Mouse (Mus musculus): ENCODE measurements around the gene Fuk.
A peak's percentile ranks its signal among the peaks of the same experiment; 100 is the strongest.
"Not testable (repeated sequence)": the region's sequence is repeated elsewhere in the genome, so short reads cannot be mapped to it uniquely, and the experiment has no call there.

Fuk gene

DNA sequence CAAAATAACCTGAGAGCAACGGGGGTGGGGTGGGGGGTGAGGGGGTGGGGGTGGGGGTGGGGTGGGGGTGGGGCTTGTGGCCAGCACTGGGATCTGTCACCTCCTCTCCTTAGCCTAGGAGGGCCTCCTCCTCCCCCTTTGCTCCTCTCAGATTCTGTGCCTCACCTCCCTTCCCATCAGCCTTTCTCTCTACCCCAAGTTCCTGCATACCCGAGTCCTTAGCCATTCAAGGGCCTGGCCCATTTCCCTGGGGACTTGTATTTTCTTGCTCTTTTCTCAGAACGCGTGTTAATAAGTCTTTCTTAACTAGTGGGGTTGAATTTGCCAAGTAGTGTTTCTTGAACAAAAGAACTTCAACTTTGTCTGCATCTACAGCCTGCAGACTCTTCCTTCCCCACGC lies 24.4 kb upstream of the Fuk start:
- Histone ChIP-seq H3K27me3 (ENCODE audit: control insufficient read depth, insufficient read depth, low read length, poor library complexity, severe bottlenecking) (no peaks in the 10 kb centered on the region), H3K36me3 (ENCODE audit: control insufficient read depth, insufficient read depth, low read length, poor library complexity, severe bottlenecking) (no peaks in the 10 kb centered on the region)
- no peak for DNase-seq (ENCODE audit: low read depth, low spot score)

GRCm38 (mm10) chr8:110925691-110926140 lies 23.4 kb upstream of the Fuk start:
- Histone ChIP-seq H3K36me3 (ENCODE audit: control insufficient read depth, insufficient read depth, low read length, poor library complexity, severe bottlenecking) (no peaks in the 10 kb centered on the region), H3K27me3 (ENCODE audit: control insufficient read depth, insufficient read depth, low read length, poor library complexity, severe bottlenecking) (no peaks in the 10 kb centered on the region)
- no peak for DNase-seq (ENCODE audit: low read depth, low spot score)

DNA sequence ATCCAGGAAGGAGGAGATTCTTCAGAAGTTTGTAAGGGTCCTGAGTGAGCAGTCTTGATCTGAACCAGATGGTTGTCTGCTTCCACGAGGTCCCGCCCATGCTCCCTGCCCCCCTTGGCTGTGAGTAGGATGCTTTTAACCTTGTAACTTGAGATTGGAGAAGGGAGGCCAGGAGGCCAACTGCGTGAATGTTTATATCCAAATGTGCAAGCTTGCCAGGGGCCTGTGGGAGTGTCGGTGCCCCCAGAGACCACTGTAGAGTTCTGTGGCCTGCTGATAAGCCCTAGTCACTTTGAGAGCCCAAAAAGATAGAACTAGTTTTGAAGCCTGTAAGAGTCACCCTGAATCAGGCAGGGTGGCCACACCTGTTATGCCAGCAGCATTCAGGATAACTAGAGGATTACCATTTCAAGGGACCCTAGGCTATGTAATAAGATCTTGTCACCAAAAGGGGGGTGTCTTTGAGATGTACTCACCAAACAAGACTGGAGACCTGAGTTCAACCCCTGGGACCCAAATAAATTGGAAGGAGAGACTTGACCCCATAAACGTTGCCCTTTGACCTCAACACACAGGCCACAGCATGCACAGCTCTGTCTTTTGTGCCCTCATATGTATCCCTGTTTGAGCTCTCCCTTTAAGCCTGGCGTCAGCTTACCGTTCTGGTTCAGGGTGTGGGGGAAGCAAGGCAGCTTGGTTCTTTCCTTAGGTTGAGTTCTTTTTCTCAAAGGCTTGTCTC lies 19.4 kb upstream of the Fuk start:
- Histone ChIP-seq H3K27me3 (ENCODE audit: control insufficient read depth, insufficient read depth, low read length, poor library complexity, severe bottlenecking) (no peaks in the 10 kb centered on the region; the same call in 1 of the 2 replicates), H3K36me3 (ENCODE audit: control insufficient read depth, insufficient read depth, low read length, poor library complexity, severe bottlenecking) (no peaks in the 10 kb centered on the region)
- no peak for DNase-seq (ENCODE audit: low read depth, low spot score)

GRCm38 (mm10) chr8:110920773-110921277 lies 18.5 kb upstream of the Fuk start:
- no peaks in the 10 kb centered on the region for H3K36me3 ChIP-seq (ENCODE audit: control insufficient read depth, insufficient read depth, low read length, poor library complexity, severe bottlenecking)
- H3K27me3 ChIP-seq (ENCODE audit: control insufficient read depth, insufficient read depth, low read length, poor library complexity, severe bottlenecking) = no peaks in the 10 kb centered on the region; the same call in 1 of the 2 replicates
- DNase-seq (ENCODE audit: low read depth, low spot score) = no peak

DNA sequence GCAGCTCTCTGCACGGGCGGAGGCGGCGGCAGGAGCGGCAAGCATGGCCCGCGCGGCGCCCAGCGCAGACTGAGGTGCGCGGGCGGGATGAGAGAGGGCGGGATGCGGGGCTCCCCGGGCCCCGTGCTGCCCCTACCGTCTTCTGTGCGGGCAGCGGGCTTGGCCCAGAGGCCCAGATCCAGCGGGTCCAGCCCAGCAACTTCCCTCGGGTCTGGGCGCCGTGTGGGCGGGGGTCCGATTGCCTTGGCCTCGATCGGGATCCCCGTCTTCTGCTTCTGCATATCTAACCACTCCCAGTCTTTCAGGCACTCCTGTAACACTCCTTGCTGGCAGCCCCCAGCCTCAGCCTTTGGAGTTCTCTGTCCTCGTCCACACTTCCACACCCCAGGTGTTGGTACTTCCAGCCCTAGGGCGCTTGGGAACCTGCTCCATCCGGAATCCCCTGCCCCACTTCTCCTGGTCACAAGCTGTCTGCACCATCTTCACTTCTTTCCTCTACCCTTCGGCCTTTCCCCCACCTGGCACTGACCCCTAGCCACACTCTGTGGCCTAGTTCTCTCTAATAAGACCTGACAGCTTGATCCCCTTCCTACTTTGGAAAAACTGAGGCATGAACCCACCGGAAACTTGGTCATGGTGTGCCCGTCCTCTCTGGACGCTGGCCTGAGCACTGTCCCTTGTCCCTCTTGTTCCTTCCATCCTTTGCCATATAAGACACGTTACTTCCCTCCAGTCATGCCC lies 17.9 kb upstream of the Fuk start:
- no peaks in the 10 kb centered on the region; the same call in 1 of the 2 replicates for H3K27me3 ChIP-seq (ENCODE audit: control insufficient read depth, insufficient read depth, low read length, poor library complexity, severe bottlenecking)
- no peak for DNase-seq (ENCODE audit: low read depth, low spot score)
- H3K36me3 ChIP-seq (ENCODE audit: control insufficient read depth, insufficient read depth, low read length, poor library complexity, severe bottlenecking) = no peaks in the 10 kb centered on the region

DNA sequence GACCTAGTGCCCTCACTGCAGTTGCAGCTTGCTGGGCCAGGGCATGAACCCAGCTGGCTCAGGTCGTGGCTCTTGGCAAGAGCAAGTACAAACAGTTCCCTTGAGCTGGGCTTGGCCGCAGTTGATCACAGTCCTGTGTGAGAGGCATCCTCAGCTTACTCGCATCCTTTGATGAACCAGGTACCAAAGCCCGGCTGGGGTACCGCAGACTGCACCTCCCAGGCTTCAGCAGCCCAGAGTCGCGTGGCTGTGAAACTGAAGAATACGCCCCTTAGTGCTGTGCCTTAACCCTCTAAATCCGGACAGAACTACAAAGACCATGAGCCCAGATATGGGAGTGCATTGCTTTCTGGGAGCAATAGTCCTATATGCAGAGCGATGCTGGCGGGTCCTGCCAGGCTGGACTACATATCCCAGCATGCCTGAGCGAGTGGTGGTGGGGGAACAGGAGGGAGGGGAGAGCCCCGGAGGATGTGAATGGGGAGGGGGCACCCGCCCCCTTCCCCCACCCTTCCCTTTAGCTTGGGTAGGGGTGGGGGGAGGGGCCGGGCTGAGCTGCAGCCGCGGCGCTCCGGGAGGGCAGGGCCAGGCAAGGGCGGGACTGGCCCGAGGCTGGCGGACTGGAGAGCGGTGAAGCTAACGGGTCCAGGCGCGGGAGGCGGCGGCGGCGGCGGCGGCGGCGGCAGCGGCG lies 17.2 kb upstream of the Fuk start, which contains the start of gene St3gal2:
Gene St3gal2 (plus strand): TSS at position 582 of the 691 bp plus-strand sequence.
- DNase-seq (ENCODE audit: low read depth, low spot score) = peak; percentile 86
- Histone ChIP-seq H3K36me3 (ENCODE audit: control insufficient read depth, insufficient read depth, low read length, poor library complexity, severe bottlenecking) (no peaks in the 10 kb centered on the region), H3K27me3 (ENCODE audit: control insufficient read depth, insufficient read depth, low read length, poor library complexity, severe bottlenecking) (no peaks in the 10 kb centered on the region; the same call in 1 of the 2 replicates)

DNA sequence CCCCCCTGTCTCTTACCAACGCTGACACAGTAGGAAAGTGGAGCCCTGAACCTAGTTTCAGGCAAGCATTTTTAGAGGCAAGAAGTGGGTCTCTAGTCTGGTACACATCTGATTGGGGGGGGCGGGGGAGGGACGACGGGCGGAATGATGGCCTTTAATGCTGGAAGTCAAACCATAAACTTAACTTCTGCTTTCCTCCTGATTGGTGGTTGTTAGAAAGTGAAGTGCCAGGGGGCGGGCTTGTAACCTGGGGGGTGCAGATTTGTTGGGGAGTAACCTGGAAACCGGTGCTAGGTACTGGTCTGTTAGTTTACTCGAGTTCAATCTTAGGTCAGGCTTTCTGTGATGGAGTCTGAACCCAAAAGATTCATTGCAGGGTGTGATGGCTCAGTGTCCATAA lies 16.2 kb upstream of the Fuk start:
- H3K36me3 ChIP-seq (ENCODE audit: control insufficient read depth, insufficient read depth, low read length, poor library complexity, severe bottlenecking) = no peaks in the 10 kb centered on the region
- H3K27me3 ChIP-seq (ENCODE audit: control insufficient read depth, insufficient read depth, low read length, poor library complexity, severe bottlenecking) = no peaks in the 10 kb centered on the region; the same call in 1 of the 2 replicates
- DNase-seq (ENCODE audit: low read depth, low spot score) = peak; percentile 54

DNA sequence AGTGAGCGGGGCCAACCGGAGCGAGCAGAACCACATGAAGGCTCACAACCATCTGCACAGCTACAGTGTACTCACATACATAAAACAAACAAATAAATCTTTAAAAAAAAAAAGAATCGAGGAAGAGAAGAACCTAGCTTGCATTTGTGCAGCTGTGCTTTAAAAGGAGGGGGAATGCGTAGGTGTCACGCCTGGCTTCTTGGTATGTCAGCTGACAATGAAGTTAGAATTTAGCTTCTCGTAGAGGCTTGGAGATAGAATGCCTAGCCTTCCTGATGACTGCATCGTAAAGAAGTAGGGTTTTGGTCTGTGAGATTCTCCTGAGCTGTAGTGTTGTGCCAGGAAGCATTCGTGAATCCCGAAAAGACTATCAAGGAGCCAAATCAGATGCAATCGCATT lies 15.7 kb upstream of the Fuk start:
- no peaks in the 10 kb centered on the region for H3K36me3 ChIP-seq (ENCODE audit: control insufficient read depth, insufficient read depth, low read length, poor library complexity, severe bottlenecking)
- peak; percentile 27 for DNase-seq (ENCODE audit: low read depth, low spot score)

DNA sequence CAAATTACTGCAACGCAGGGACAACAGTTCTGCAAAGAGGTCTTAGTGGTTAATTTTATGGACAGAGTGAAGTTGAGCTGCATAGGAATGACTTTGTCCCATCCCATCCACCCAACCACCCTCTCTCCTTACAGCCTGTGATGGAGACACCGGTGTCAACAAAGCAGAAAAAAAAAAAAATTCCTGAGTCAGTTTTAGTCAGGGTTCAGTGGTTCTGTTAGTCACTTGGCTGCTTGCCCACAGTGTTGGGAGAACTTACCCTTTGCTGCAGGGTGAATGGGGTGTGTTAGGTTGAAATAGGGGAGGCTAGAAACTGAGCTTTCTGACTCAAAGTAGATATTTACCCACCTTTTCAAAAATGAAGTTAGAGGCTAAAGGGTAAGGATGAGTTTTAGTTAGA lies 15.1 kb upstream of the Fuk start:
- H3K36me3 ChIP-seq (ENCODE audit: control insufficient read depth, insufficient read depth, low read length, poor library complexity, severe bottlenecking) = no peaks in the 10 kb centered on the region
- peak; percentile 21 for DNase-seq (ENCODE audit: low read depth, low spot score)
- H3K27me3 ChIP-seq (ENCODE audit: control insufficient read depth, insufficient read depth, low read length, poor library complexity, severe bottlenecking) = no peaks in the 10 kb centered on the region; the same call in 1 of the 2 replicates

More for the DNA sequence above, 15.7 kb upstream of the Fuk start:
- H3K27me3 ChIP-seq (ENCODE audit: control insufficient read depth, insufficient read depth, low read length, poor library complexity, severe bottlenecking) = no peaks in the 10 kb centered on the region; the same call in 1 of the 2 replicates

GRCm38 (mm10) chr8:110911576-110912570 lies 9.6 kb upstream of the Fuk start:
- DNase-seq (ENCODE audit: low read depth, low spot score) = peak; percentile 36
- H3K36me3 ChIP-seq (ENCODE audit: control insufficient read depth, insufficient read depth, low read length, poor library complexity, severe bottlenecking) = no peaks in the 10 kb centered on the region
- H3K27me3 ChIP-seq (ENCODE audit: control insufficient read depth, insufficient read depth, low read length, poor library complexity, severe bottlenecking) = no peaks in the 10 kb centered on the region

GRCm38 (mm10) chr8:110909850-110910249 lies 7.6 kb upstream of the Fuk start:
- DNase-seq (ENCODE audit: low read depth, low spot score); H3K36me3 ChIP-seq (ENCODE audit: control insufficient read depth, insufficient read depth, low read length, poor library complexity, severe bottlenecking); H3K27me3 ChIP-seq (ENCODE audit: control insufficient read depth, insufficient read depth, low read length, poor library complexity, severe bottlenecking): not testable (repeated sequence)

DNA sequence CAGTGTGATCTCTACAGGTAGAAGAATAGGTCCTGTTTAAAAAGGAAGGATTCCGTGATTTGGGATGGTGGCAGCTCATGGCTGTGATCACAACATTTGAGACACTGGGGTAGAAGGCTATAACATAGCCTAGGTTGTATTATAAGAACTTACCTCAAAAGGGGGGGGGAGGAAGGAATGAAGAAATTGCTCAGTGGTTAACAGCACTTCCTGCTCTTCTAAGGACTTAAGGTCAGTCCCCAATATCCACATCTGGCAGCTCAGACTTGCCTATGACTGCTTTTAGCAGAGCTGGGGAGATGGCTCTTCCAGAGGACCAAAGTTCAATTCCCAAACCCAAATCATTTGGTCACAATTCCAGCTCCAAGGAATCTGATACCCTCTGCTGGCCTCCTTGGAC lies 4.4 kb upstream of the Fuk start:
- no peak for DNase-seq (ENCODE audit: low read depth, low spot score)
- Histone ChIP-seq H3K27me3 (ENCODE audit: control insufficient read depth, insufficient read depth, low read length, poor library complexity, severe bottlenecking) (no peaks in the 10 kb centered on the region), H3K36me3 (ENCODE audit: control insufficient read depth, insufficient read depth, low read length, poor library complexity, severe bottlenecking) (no peaks in the 10 kb centered on the region)

DNA sequence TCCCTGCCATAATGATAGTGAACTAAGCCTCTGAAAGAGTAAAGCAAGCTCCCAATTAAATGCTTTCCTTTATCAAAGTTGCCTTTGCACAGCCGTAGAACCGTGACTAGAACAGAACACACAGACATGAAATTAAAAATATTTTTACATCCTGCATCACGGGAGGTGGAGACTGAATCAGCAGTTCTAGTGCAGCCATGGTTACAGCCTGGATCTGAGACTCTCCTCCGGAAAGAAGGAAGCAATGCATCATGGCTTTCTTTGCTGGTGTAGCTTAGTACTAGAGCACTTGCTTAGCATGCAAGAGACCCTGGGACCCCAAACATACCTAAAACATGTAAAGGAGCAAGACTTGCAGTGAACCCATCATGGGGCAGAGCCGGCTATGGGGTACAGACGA lies 3.1 kb upstream of the Fuk start:
- Histone ChIP-seq H3K36me3 (ENCODE audit: control insufficient read depth, insufficient read depth, low read length, poor library complexity, severe bottlenecking) (no peaks in the 10 kb centered on the region), H3K27me3 (ENCODE audit: control insufficient read depth, insufficient read depth, low read length, poor library complexity, severe bottlenecking) (no peaks in the 10 kb centered on the region)
- DNase-seq (ENCODE audit: low read depth, low spot score) = no peak

GRCm38 (mm10) chr8:110902579-110902965 lies 284 bp upstream of the Fuk start:
- no peak for DNase-seq (ENCODE audit: low read depth, low spot score)
- no peaks in the 10 kb centered on the region for H3K27me3 ChIP-seq (ENCODE audit: control insufficient read depth, insufficient read depth, low read length, poor library complexity, severe bottlenecking)
- H3K36me3 ChIP-seq (ENCODE audit: control insufficient read depth, insufficient read depth, low read length, poor library complexity, severe bottlenecking) = no peaks in the 10 kb centered on the region
